21 mouse cellular contexts compared by ENCODE assay signal in the genomic region with DNA sequence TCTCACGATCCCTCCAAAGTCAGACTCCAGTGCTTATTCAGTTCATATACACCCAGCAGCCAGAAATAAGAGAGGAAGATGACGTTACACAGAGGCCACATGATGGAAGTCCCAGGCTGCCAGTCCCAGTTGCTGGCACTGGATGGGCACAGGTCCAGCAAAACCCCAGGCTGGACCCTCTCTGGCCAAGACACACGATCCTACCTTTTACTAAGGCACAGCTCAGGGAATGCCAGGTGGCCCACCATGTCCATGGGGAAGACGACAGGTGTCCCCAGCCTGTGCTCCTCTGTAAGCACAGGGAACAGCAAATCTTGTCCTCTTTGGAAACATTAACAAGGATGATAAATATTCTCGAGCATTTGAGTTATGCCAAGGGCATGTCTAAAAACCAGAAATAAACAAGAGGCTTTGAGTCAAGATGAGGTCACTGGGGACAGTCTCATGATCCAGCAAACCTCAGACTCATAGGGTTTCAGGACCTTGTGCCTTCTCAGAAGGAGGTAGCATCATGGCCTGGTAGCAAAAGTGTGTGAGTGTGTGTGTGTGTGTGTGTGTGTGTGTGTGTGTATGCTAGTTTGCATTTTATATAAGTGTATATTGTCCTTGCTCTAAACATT. TPM values are rescaled to one million over a fixed set of nuclear protein-coding genes. Genes with fewer than 3 reads are reported as not detected.
DNase-seq lines count a peak whose midpoint lies in the region; ATAC-seq and TF ChIP-seq lines count a peak whose summit lies in the region.
"Had no signal": no experiment of that assay in that cellular context is flagged by ENCODE, and none has a peak within 500 bp of the region (broad histone marks: within the 10 kb centered on the region; RNA-seq: fewer than 3 reads in every experiment).

No protein-coding gene starts in this region.

- no peaks in the 10 kb centered on the region for H3K27me3 ChIP-seq in Patski
- H3K27me3 ChIP-seq: embryonic facial prominence, embryonic 12.5 days; forebrain, embryonic 13.5 days; heart, embryonic 15.5 days; hindbrain, embryonic 15.5 days; intestine, embryonic 15.5 days had no signal

- in situ Hi-C loops in Patski (cut with MboI; ENCODE audit: low pct_unique_long_range_greater_than_20kb), result no loop called here

- TF ChIP-seq CTCF in Patski (IDR thresholded peaks at IDR 0.05), result no peak

- POLR2A ChIA-PET in Patski (lab: Charles Lee), result no interaction called here

- peak; percentile 57 to 82 for DNase-seq in adrenal gland, adult (ENCODE audit: inconsistent age in 2 of 2, low spot score in 1 of 2)
- no peak for DNase-seq in adrenal gland, postnatal 4 days (ENCODE audit: low spot score in 2 of 2)
- DNase-seq in Patski (ENCODE audit: low read depth, low spot score), result peak; percentile 53
- DNase-seq in adrenal gland, postnatal 25 days, result peak; percentile 12
- DNase-seq in kidney, adult 9 months, result no peak
- DNase-seq in embryo, embryonic 9.5 days (ENCODE audit: extremely low spot score), result no peak
- no peak for DNase-seq in urinary bladder, postnatal 36 days (ENCODE audit: low spot score in 2 of 2)
- DNase-seq: cerebellum, adult 11 months; cerebellum, adult 9-11 months; heart, postnatal 36 days; kidney, adult 8-10 months; kidney, postnatal 14 days; left cerebral cortex, postnatal 4 days; liver; lung, postnatal 10 days; thymus, postnatal 25 days had no signal

- CTCF ChIA-PET in Patski (lab: Charles Lee), result interaction anchor here (1.1 kb wide), 1 partner anchor 20 kb away, joined by 3 read pairs; no protein-coding TSS in a partner anchor

- peak; percentile 90 for ATAC-seq in Patski
- ATAC-seq: forebrain, embryonic 13.5 days; intestine, embryonic 15.5 days had no signal

RNA-seq across cellular contexts. Expression of gene Sh3rf1, which starts 29.3 kb away (rescaled TPM):
- total RNA-seq in adrenal gland, postnatal 4 days (2021), result 10 to 100 TPM; 14.1 to 20.4 TPM
- 22.9 TPM for polyA plus RNA-seq in Patski (2021)
- total RNA-seq in adrenal gland, postnatal 25 days (2021), result 10.6 and 13.0 TPM in 2 replicates

Comparison
In these comparisons a context has a peak if more than half of its experiments do, and no peak if none do; other contexts are left out.
1. DNase-seq: peak in adrenal gland, adult (2 of 2), Patski (single experiment) and adrenal gland, postnatal 25 days (single experiment); none in adrenal gland, postnatal 4 days (0 of 2), kidney, adult 9 months (single experiment), embryo, embryonic 9.5 days (single experiment) and urinary bladder, postnatal 36 days (0 of 2).